Comparison of ENCODE assay signal across 28 mouse cellular contexts in genomic region chr17:73452151-73452760, GRCm38 (mm10). TPM values are rescaled to one million over a fixed set of nuclear protein-coding genes. Genes with fewer than 3 reads are reported as not detected.
DNase-seq lines count a peak whose midpoint lies in the region; ATAC-seq and TF ChIP-seq lines count a peak whose summit lies in the region.
"Had no signal": no experiment of that assay in that cellular context is flagged by ENCODE, and none has a peak within 500 bp of the region (broad histone marks: within the 10 kb centered on the region; RNA-seq: fewer than 3 reads in every experiment).

No protein-coding gene starts in this region.

- peak overlapping the region; percentile 49; the same call in 1 of the 2 replicates for H3K27ac ChIP-seq in midbrain, embryonic 15.5 days
- no peak overlapping the region for H3K27ac ChIP-seq in midbrain, embryonic 10.5 days (replicated peaks)
- no peak overlapping the region for H3K27ac ChIP-seq in gastrocnemius, adult 2 months
- H3K27ac ChIP-seq: embryonic facial prominence, embryonic 13.5 days; embryonic facial prominence, embryonic 15.5 days; forebrain, embryonic 10.5 days; forebrain, embryonic 12.5 days had no signal

- no peak overlapping the region for H3K4me2 ChIP-seq in midbrain, embryonic 15.5 days
- H3K4me2 ChIP-seq: embryonic facial prominence, embryonic 13.5 days; embryonic facial prominence, embryonic 15.5 days; forebrain, embryonic 12.5 days had no signal

- H3K27me3 ChIP-seq in midbrain, embryonic 15.5 days (replicated peaks) = no peaks in the 10 kb centered on the region
- no peaks in the 10 kb centered on the region for H3K27me3 ChIP-seq in midbrain, embryonic 10.5 days (ENCODE audit: low read depth, poor library complexity, severe bottlenecking)
- H3K27me3 ChIP-seq: embryonic facial prominence, embryonic 13.5 days; embryonic facial prominence, embryonic 15.5 days; forebrain, embryonic 12.5 days had no signal

- intact Hi-C loops in gastrocnemius, adult 2 months (cut with DNase I) = no loop called here

- TF ChIP-seq CTCF in brain, embryonic 14.5 days (IDR thresholded peaks at IDR 0.05; ENCODE audit: borderline replicate concordance, extremely low read depth, insufficient read depth, insufficient read length) = no peak
- no peak for TF ChIP-seq CTCF in gastrocnemius, adult 2 months (IDR thresholded peaks at IDR 0.05)

- TF ChIP-seq POLR2A in brain, embryonic 14.5 days (IDR thresholded peaks at IDR 0.05; ENCODE audit: borderline replicate concordance, extremely low read depth, insufficient read depth, insufficient read length, poor library complexity, severe bottlenecking) = no peak

- no peaks in the 10 kb centered on the region for H3K36me3 ChIP-seq in midbrain, embryonic 15.5 days (replicated peaks)
- no peaks in the 10 kb centered on the region for H3K36me3 ChIP-seq in midbrain, embryonic 10.5 days
- H3K36me3 ChIP-seq: embryonic facial prominence, embryonic 13.5 days; embryonic facial prominence, embryonic 15.5 days; forebrain, embryonic 10.5 days; forebrain, embryonic 12.5 days had no signal

- DNase-seq in midbrain, embryonic 10.5 days (ENCODE audit: low spot score) = no peak
- DNase-seq in retina, postnatal 1 day = peak; percentile 18
- no peak for DNase-seq in retina, embryonic 14.5 days (ENCODE audit: low spot score)
- peak; percentile 39 for DNase-seq in brain, embryonic 14.5 days (ENCODE audit: low read depth)
- DNase-seq in gastrocnemius, adult 2 months = no peak
- DNase-seq: adrenal gland, adult 2 months; adrenal gland, postnatal 10 days; adrenal gland, postnatal 25 days; cerebellum, adult 11 months; cerebellum, adult 18-20 months; cerebellum, adult 8-10 months; cerebellum, adult 9-11 months; cerebellum, postnatal 14 days; cerebellum, postnatal 36 days; embryo, embryonic 11 days had no signal

- ATAC-seq in midbrain, embryonic 15.5 days (replicated peaks) = peak; percentile 77; the same call in 1 of the 2 replicates
- ATAC-seq: forebrain, embryonic 16.5 days had no signal

- no peak overlapping the region for H3K4me3 ChIP-seq in midbrain, embryonic 15.5 days
- H3K4me3 ChIP-seq in midbrain, embryonic 10.5 days = no peak overlapping the region
- no peak overlapping the region for H3K4me3 ChIP-seq in gastrocnemius, adult 2 months
- H3K4me3 ChIP-seq: embryonic facial prominence, embryonic 13.5 days; embryonic facial prominence, embryonic 15.5 days; erythroblast, embryonic 14.5 days; forebrain, embryonic 10.5 days; forebrain, embryonic 12.5 days had no signal

- no peaks in the 10 kb centered on the region for H3K9me3 ChIP-seq in midbrain, embryonic 15.5 days
- H3K9me3 ChIP-seq in midbrain, embryonic 10.5 days (replicated peaks) = no peaks in the 10 kb centered on the region
- H3K9me3 ChIP-seq: embryonic facial prominence, embryonic 13.5 days; embryonic facial prominence, embryonic 15.5 days; forebrain, embryonic 10.5 days; forebrain, embryonic 12.5 days had no signal

- no peak overlapping the region for H3K9ac ChIP-seq in midbrain, embryonic 15.5 days
- H3K9ac ChIP-seq: embryonic facial prominence, embryonic 13.5 days; embryonic facial prominence, embryonic 15.5 days; forebrain, embryonic 12.5 days had no signal

- H3K4me1 ChIP-seq in midbrain, embryonic 15.5 days = no peaks in the 10 kb centered on the region
- no peaks in the 10 kb centered on the region for H3K4me1 ChIP-seq in midbrain, embryonic 10.5 days
- H3K4me1 ChIP-seq: embryonic facial prominence, embryonic 13.5 days; embryonic facial prominence, embryonic 15.5 days; forebrain, embryonic 10.5 days; forebrain, embryonic 12.5 days had no signal

- 78% methylated on average over 4 of the region's 4 CpGs for WGBS in midbrain, embryonic 15.5 days
- WGBS in midbrain, embryonic 10.5 days = 90% methylated on average over 4 of the region's 4 CpGs

RNA-seq across cellular contexts. Expression of gene Capn13, which starts 51.6 kb away (rescaled TPM):
- 0.06 TPM in 1 of 2 replicates, not detected in the other for polyA plus RNA-seq in midbrain, embryonic 15.5 days (2015; fragmentation: Nextera tagmentation; extraction: Ambion mirVana)
- polyA plus RNA-seq in midbrain, embryonic 10.5 days (2016; fragmentation: Nextera tagmentation; extraction: Ambion mirVana) = not detected in 2 replicates
- polyA plus RNA-seq in brain, embryonic 14.5 days (2012; rRNA removed) = not detected in 2 replicates
- total RNA-seq in gastrocnemius, adult 2 months (2021) = not detected
- total RNA-seq: adrenal gland, adult 2 months; adrenal gland, postnatal 10 days; adrenal gland, postnatal 25 days; adrenal gland, postnatal 4 days; common myeloid progenitor, adult 5-6 weeks; ES-E14; MEL had no signal
- polyA plus RNA-seq: adrenal gland, adult 2 months; C2C12; embryonic facial prominence, embryonic 11.5 days; embryonic facial prominence, embryonic 13.5 days; erythroblast, embryonic 14.5 days; forebrain, embryonic 10.5 days; forebrain, embryonic 12.5 days; forebrain, embryonic 16.5 days had no signal

Comparison
In these comparisons a context has a peak if more than half of its experiments do, and no peak if none do; other contexts are left out.
1. DNase-seq: peak in retina, postnatal 1 day (single experiment) and brain, embryonic 14.5 days (single experiment); none in midbrain, embryonic 10.5 days (single experiment), retina, embryonic 14.5 days (single experiment) and gastrocnemius, adult 2 months (single experiment).